Mouse (Mus musculus) limb, embryonic 14.5 days (tissue): Measurements from ENCODE around the gene Hoxc9. TPM values are rescaled to one million over a fixed set of nuclear protein-coding genes. Genes with fewer than 3 reads are reported as not detected.

Experiments
- ATAC-seq: fragments of 200-750 bp; cut with Nextera tagmentation; 2 replicates; pipeline ENCODE4 v1.8.0; 2017; ENCODE audit warnings: low read depth, moderate number of reproducible peaks, moderate TSS enrichment; ENCODE audit not compliant: low FRiP score
- DNase-seq: peaks from one replicate; pipeline ENCODE4 v3.0.0-alpha.2; 2015; ENCODE audit warnings: low spot score
- H3K27ac ChIP-seq: fragments of 300-500 bp; sonication (generic); replicated peaks from 2 replicates; pipeline ENCODE4 v1.5.1; 2014; ENCODE audit warnings: low read depth, mild to moderate bottlenecking, low read length, moderate library complexity, mixed read lengths
- H3K27me3 ChIP-seq: fragments of 300-500 bp; sonication (generic); 2 replicates; pipeline ENCODE4 v1.6.1; 2014; ENCODE audit warnings: low read length, mixed read lengths; ENCODE audit not compliant: control insufficient read depth, insufficient read depth
- H3K36me3 ChIP-seq: fragments of 300-500 bp; sonication (generic); 2 replicates; pipeline ENCODE4 v1.6.1; 2014; ENCODE audit warnings: mild to moderate bottlenecking, low read length, moderate library complexity, mixed read lengths; ENCODE audit not compliant: control insufficient read depth, insufficient read depth
- H3K4me1 ChIP-seq: fragments of 300-500 bp; sonication (generic); 2 replicates; pipeline ENCODE4 v1.6.1; 2014; ENCODE audit warnings: antibody characterized with exemption, low read length, mixed read lengths; ENCODE audit not compliant: control insufficient read depth, insufficient read depth
- H3K4me2 ChIP-seq: fragments of 300-500 bp; sonication (generic); replicated peaks from 2 replicates; pipeline ENCODE4 v1.6.1; 2014; ENCODE audit warnings: low read depth, mild to moderate bottlenecking, low read length, moderate library complexity; ENCODE audit not compliant: severe bottlenecking
- H3K4me3 ChIP-seq: fragments of 300-500 bp; sonication (generic); replicated peaks from 2 replicates; pipeline ENCODE4 v1.5.1; 2014; ENCODE audit warnings: low read length
- H3K9ac ChIP-seq: fragments of 300-500 bp; sonication (generic); 2 replicates; pipeline ENCODE4 v1.6.1; 2014; ENCODE audit warnings: mild to moderate bottlenecking, low read depth, low read length, moderate library complexity; ENCODE audit not compliant: severe bottlenecking
- H3K9me3 ChIP-seq: fragments of 300-500 bp; sonication (generic); 2 replicates; pipeline ENCODE4 v1.6.1; 2016; ENCODE audit warnings: low read length; ENCODE audit not compliant: control insufficient read depth
- POLR2A ChIP-seq: fragments of 200-500 bp; IDR thresholded peaks from 2 replicates; pipeline ENCODE4 v1.8.0; 2012; ENCODE audit warnings: inconsistent platforms, mild to moderate bottlenecking, moderate library complexity, borderline replicate concordance; ENCODE audit not compliant: insufficient read depth, insufficient read length; ENCODE audit errors: extremely low read depth
- WGBS: fragments of 180-500 bp; shearing (Covaris S2); extraction: QIAGEN DNeasy Blood & Tissue Kit; methylation state at CpG from one replicate; pipeline ENCODE4 v1.1.7; 2014; 5-methylcytosine and 5-hydroxymethylcytosine counted together
- microRNA counts: library from miRNA; unstranded; fragments of <30 nt; microRNA quantifications from one replicate; lab custom pipeline; 2016
- microRNA-seq: library from miRNA; unstranded; fragments of <30 nt; microRNA quantifications from one replicate; pipeline ENCODE4, GENCODE M21; 2016
- polyA plus RNA-seq, 2 experiments: library from polyadenylated mRNA; depleted of rRNA in 1 of 2; stranded (reverse) in 1 of 2; unstranded in 1 of 2; fragments of >200 nt; fragmentation: Nextera tagmentation in 1 of 2; extraction: Ambion mirVana in 1 of 2; gene quantifications; 2 replicates each; pipeline versions ENCODE4 v1.2.1 to v1.2.3; 2012 to 2014

Gene Hoxc9
- polyA plus RNA-seq, 2 experiments: 1.1 to 2.1 TPM

- ATAC-seq: peak; percentile 54; the same call in 1 of the 2 replicates
- Histone ChIP-seq H3K9ac (no peak overlapping the region), H3K27ac (no peak overlapping the region), H3K4me3 (peak overlapping the region; percentile 34), H3K9me3 (no peaks in the 10 kb centered on the region), H3K27me3 (peaks cover 95% of the 10 kb centered on the region), H3K36me3 (no peaks in the 10 kb centered on the region), H3K4me1 (peaks cover 9% of the 10 kb centered on the region), H3K4me2 (peak overlapping the region; percentile 51)
- no peak for TF ChIP-seq POLR2A
- peak; percentile 46 for DNase-seq
- WGBS: 6% methylated on average over 24 of the region's 24 CpGs
Observed at GRCm38 (mm10) chr15:103034043-103034806, 58.0 kb downstream of the Hoxc9 start.

MicroRNAs within 50 kb of the gene (microRNA counts, 519-probe panel; counts per million panel counts)
- not detected for microRNA mmu-miR-615-3p (lab: Ali Mortazavi, UCI)
- not detected for microRNA mmu-miR-615-5p (lab: Ali Mortazavi, UCI)

Small RNA genes within 50 kb of the gene (microRNA-seq; reads per million reads assigned to microRNA genes)
- gene Mir196a-2: 441 reads per million, percentile 64 among the genes with 10 or more reads in this experiment
- gene Mir615: 948 reads per million, percentile 72 among the genes with 10 or more reads in this experiment

Other genes starting within 250 kb of the Hoxc9 start
- gene Hoxc13, start 55.3 kb upstream of the Hoxc9 start, polyA plus RNA-seq (2012; rRNA removed): 2.5 and 2.9 TPM in 2 replicates
- gene Hoxc13, start 55.3 kb upstream of the Hoxc9 start, polyA plus RNA-seq (2014; fragmentation: Nextera tagmentation; extraction: Ambion mirVana): 6.1 and 7.7 TPM in 2 replicates
- gene Hoxc12, start 39.7 kb upstream of the Hoxc9 start, polyA plus RNA-seq (2012; rRNA removed): 3.6 and 4.5 TPM in 2 replicates
- 4.0 and 4.2 TPM in 2 replicates for gene Hoxc12, start 39.7 kb upstream of the Hoxc9 start, polyA plus RNA-seq (2014; fragmentation: Nextera tagmentation; extraction: Ambion mirVana)
- gene Hoxc11, start 22.0 kb upstream of the Hoxc9 start, polyA plus RNA-seq (2012; rRNA removed): 7.4 and 7.6 TPM in 2 replicates
- 1.4 TPM in 2 replicates for gene Hoxc11, start 22.0 kb upstream of the Hoxc9 start, polyA plus RNA-seq (2014; fragmentation: Nextera tagmentation; extraction: Ambion mirVana)
- 9.7 and 14.3 TPM in 2 replicates for gene Hoxc10, start 9.6 kb upstream of the Hoxc9 start, polyA plus RNA-seq (2012; rRNA removed)
- 5.8 and 6.0 TPM in 2 replicates for gene Hoxc10, start 9.6 kb upstream of the Hoxc9 start, polyA plus RNA-seq (2014; fragmentation: Nextera tagmentation; extraction: Ambion mirVana)
- 7.6 and 9.0 TPM in 2 replicates for gene Hoxc5, start 9.0 kb upstream of the Hoxc9 start, polyA plus RNA-seq (2012; rRNA removed)
- 2.6 and 3.5 TPM in 2 replicates for gene Hoxc5, start 9.0 kb upstream of the Hoxc9 start, polyA plus RNA-seq (2014; fragmentation: Nextera tagmentation; extraction: Ambion mirVana)
- gene Hoxc8, start 14.2 kb downstream of the Hoxc9 start, polyA plus RNA-seq (2012; rRNA removed): 3.5 and 3.9 TPM in 2 replicates
- 1.9 TPM in 2 replicates for gene Hoxc8, start 14.2 kb downstream of the Hoxc9 start, polyA plus RNA-seq (2014; fragmentation: Nextera tagmentation; extraction: Ambion mirVana)
- 8.0 and 10.4 TPM in 2 replicates for gene Hoxc6, start 21.8 kb downstream of the Hoxc9 start, polyA plus RNA-seq (2012; rRNA removed)
- 2.4 and 2.5 TPM in 2 replicates for gene Hoxc6, start 21.8 kb downstream of the Hoxc9 start, polyA plus RNA-seq (2014; fragmentation: Nextera tagmentation; extraction: Ambion mirVana)
- gene Hoxc4, start 42.5 kb downstream of the Hoxc9 start, polyA plus RNA-seq (2012; rRNA removed): 5.9 and 7.5 TPM in 2 replicates
- gene Hoxc4, start 42.5 kb downstream of the Hoxc9 start, polyA plus RNA-seq (2014; fragmentation: Nextera tagmentation; extraction: Ambion mirVana): 1.9 and 3.5 TPM in 2 replicates
- gene Smug1, start 190.7 kb downstream of the Hoxc9 start, polyA plus RNA-seq (2012; rRNA removed): 18.6 and 22.4 TPM in 2 replicates
- 18.2 and 18.9 TPM in 2 replicates for gene Smug1, start 190.7 kb downstream of the Hoxc9 start, polyA plus RNA-seq (2014; fragmentation: Nextera tagmentation; extraction: Ambion mirVana)